Mouse (Mus musculus): ENCODE results near the gene Rbfox1. TPM values are rescaled to one million over a fixed set of nuclear protein-coding genes. Genes with fewer than 3 reads are reported as not detected.

Rbfox1 gene
- total and polyA plus RNA-seq, 3 experiments = not detected

DNA sequence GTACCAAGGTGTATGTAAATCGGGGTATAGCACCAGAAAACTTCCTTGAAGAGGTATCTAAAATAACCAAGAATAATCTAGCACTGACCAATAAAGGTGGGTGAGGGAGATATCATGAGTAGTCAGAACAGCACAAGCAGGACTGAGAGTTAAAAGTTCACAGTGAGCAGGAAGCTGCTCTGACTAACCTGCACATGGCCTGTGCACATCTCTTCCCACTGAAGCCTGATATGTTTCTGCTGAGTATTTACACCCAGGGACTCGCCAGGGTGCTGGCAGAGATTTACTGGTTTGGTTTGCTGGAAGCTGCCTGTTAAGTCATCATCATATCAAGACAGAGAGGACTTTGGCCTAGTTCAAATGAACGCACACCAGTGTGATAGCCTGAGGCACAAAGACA lies 1357.3 kb downstream of the Rbfox1 start:
- Histone ChIP-seq H3K79me2 (ENCODE audit: control insufficient read depth, insufficient read depth, low read length, poor library complexity) (no peaks in the 10 kb centered on the region), H3K36me3 (ENCODE audit: control insufficient read depth in 1 of 2, insufficient read depth in 2 of 2, low read length in 2 of 2) (no peaks in the 10 kb centered on the region), H3K4me3 (ENCODE audit: control insufficient read depth in 1 of 2, insufficient read depth in 1 of 2, low read depth in 2 of 2, low read length in 2 of 2) (no peak overlapping the region), H3K9me3 (replicated peaks; ENCODE audit: insufficient read depth, low read length) (no peaks in the 10 kb centered on the region), H3K9ac (ENCODE audit: control insufficient read depth, low read depth, low read length, poor library complexity, severe bottlenecking) (no peak overlapping the region), H3K4me1 (ENCODE audit: control insufficient read depth in 1 of 2, insufficient read depth in 2 of 2, low read length in 2 of 2) (no peaks in the 10 kb centered on the region), H3K27me3 (ENCODE audit: control insufficient read depth in 1 of 2, insufficient read depth in 2 of 2, low read length in 2 of 2) (no peaks in the 10 kb centered on the region), H3K27ac (ENCODE audit: control insufficient read depth, low read depth, low read length) (no peak overlapping the region)
- no peak for DNase-seq (ENCODE audit: low read depth, low spot score)
- no peak for TF ChIP-seq USF2 (IDR thresholded peaks at IDR 0.05; ENCODE audit: borderline replicate concordance in 1 of 2, insufficient read depth in 1 of 2, low read depth in 1 of 2, low read length in 2 of 2)
- no peak for TF ChIP-seq CHD1 (IDR thresholded peaks at IDR 0.05; ENCODE audit: low read depth, low read length)
- TF ChIP-seq TCF12 (IDR thresholded peaks at IDR 0.05; ENCODE audit: low read depth, low read length) = no peak
- no peak for TF ChIP-seq MYB (IDR thresholded peaks at IDR 0.05; ENCODE audit: low read depth, low read length)
- no peak for TF ChIP-seq ZKSCAN1 (IDR thresholded peaks at IDR 0.05; ENCODE audit: low read depth, low read length)
- no peak for TF ChIP-seq USF1 (IDR thresholded peaks at IDR 0.05; ENCODE audit: low read depth, low read length)
- no peak for TF ChIP-seq NELFE (IDR thresholded peaks at IDR 0.05; ENCODE audit: low read depth, low read length)

- no peaks in the 10 kb centered on the region for H3K79me2 ChIP-seq (ENCODE audit: control insufficient read depth, insufficient read depth, low read length, poor library complexity)
- no peaks in the 10 kb centered on the region for H3K9me3 ChIP-seq (replicated peaks; ENCODE audit: insufficient read depth, low read length)
- H3K4me3 ChIP-seq (ENCODE audit: control insufficient read depth in 1 of 2, insufficient read depth in 1 of 2, low read depth in 2 of 2, low read length in 2 of 2) = no peak overlapping the region
- no peak for TF ChIP-seq GATA1 (IDR thresholded peaks at IDR 0.05; ENCODE audit: low read depth, low read length)
- TF ChIP-seq MAZ (IDR thresholded peaks at IDR 0.05; ENCODE audit: low read depth, low read length) = no peak
- no peak for TF ChIP-seq USF1 (IDR thresholded peaks at IDR 0.05; ENCODE audit: low read depth, low read length)
- TF ChIP-seq ZMIZ1 (IDR thresholded peaks at IDR 0.05; ENCODE audit: low read depth, low read length) = no peak
- TF ChIP-seq TCF12 (IDR thresholded peaks at IDR 0.05; ENCODE audit: low read depth, low read length) = no peak
- no peak for DNase-seq (ENCODE audit: low read depth, low spot score)
- H3K27me3 ChIP-seq (ENCODE audit: control insufficient read depth in 1 of 2, insufficient read depth in 2 of 2, low read length in 2 of 2) = no peaks in the 10 kb centered on the region
- no peak overlapping the region for H3K27ac ChIP-seq (ENCODE audit: control insufficient read depth, low read depth, low read length)
- H3K4me1 ChIP-seq (ENCODE audit: control insufficient read depth in 1 of 2, insufficient read depth in 2 of 2, low read length in 2 of 2) = no peaks in the 10 kb centered on the region
- no peak overlapping the region for H3K9ac ChIP-seq (ENCODE audit: control insufficient read depth, low read depth, low read length, poor library complexity, severe bottlenecking)
- no peaks in the 10 kb centered on the region for H3K36me3 ChIP-seq (ENCODE audit: control insufficient read depth in 1 of 2, insufficient read depth in 2 of 2, low read length in 2 of 2)
Observed at GRCm38 (mm10) chr16:7244382-7244781, 1359.2 kb downstream of the Rbfox1 start.

DNA sequence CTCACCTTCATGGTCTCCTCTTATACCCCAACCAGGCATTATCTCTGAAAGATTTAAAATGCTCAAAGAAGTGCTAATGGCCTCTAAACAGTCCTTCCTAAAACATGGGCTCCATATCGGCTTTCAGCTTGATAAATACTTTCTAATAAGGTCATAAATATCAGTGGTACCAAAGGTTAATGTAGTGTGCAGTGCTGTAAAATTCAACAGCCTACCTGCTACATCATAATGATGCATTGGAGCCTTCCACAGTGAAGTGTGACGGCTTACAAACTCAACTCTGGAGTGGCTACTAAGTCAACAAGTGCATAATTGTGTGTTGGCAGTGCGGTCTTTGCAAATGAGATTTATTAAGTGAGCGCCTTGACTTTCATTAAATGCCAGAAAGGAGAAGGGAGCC lies 1366.5 kb downstream of the Rbfox1 start:
- H3K27me3 ChIP-seq (ENCODE audit: control insufficient read depth in 1 of 2, insufficient read depth in 2 of 2, low read length in 2 of 2) = no peaks in the 10 kb centered on the region
- H3K9ac ChIP-seq (ENCODE audit: control insufficient read depth, low read depth, low read length, poor library complexity, severe bottlenecking) = no peak overlapping the region
- no peaks in the 10 kb centered on the region for H3K9me3 ChIP-seq (replicated peaks; ENCODE audit: insufficient read depth, low read length)
- TF ChIP-seq HCFC1 (IDR thresholded peaks at IDR 0.05; ENCODE audit: low read depth, low read length) (no peak), ZNF384 (IDR thresholded peaks at IDR 0.05; ENCODE audit: low read depth, low read length) (no peak), POLR2A (IDR thresholded peaks at IDR 0.05; ENCODE audit: control insufficient read depth in 1 of 2, insufficient read depth in 1 of 2, low read depth in 1 of 2, low read length in 2 of 2, poor library complexity in 1 of 2) (no peak), MEF2A (IDR thresholded peaks at IDR 0.05; ENCODE audit: extremely low read depth, insufficient replicate concordance, low read depth, low read length, poor library complexity, severe bottlenecking) (no peak), TAL1 (IDR thresholded peaks at IDR 0.05; ENCODE audit: low read length) (no peak), USF1 (IDR thresholded peaks at IDR 0.05; ENCODE audit: low read depth, low read length) (no peak), KAT2A (conservative IDR thresholded peaks at IDR 0.05; ENCODE audit: low read depth, low read length) (no peak), UBTF (IDR thresholded peaks at IDR 0.05; ENCODE audit: borderline replicate concordance, insufficient read depth, low read depth, low read length) (no peak)
- no peak for DNase-seq (ENCODE audit: low read depth, low spot score)
- H3K36me3 ChIP-seq (ENCODE audit: control insufficient read depth in 1 of 2, insufficient read depth in 2 of 2, low read length in 2 of 2) = no peaks in the 10 kb centered on the region
- no peak overlapping the region for H3K4me3 ChIP-seq (ENCODE audit: control insufficient read depth in 1 of 2, insufficient read depth in 1 of 2, low read depth in 2 of 2, low read length in 2 of 2)
- no peak overlapping the region for H3K27ac ChIP-seq (ENCODE audit: control insufficient read depth, low read depth, low read length)
- no peaks in the 10 kb centered on the region for H3K79me2 ChIP-seq (ENCODE audit: control insufficient read depth, insufficient read depth, low read length, poor library complexity)
- H3K4me1 ChIP-seq (ENCODE audit: control insufficient read depth in 1 of 2, insufficient read depth in 2 of 2, low read length in 2 of 2) = no peaks in the 10 kb centered on the region
